ENCODE assay signal across 28 mouse cellular contexts in the genomic region with DNA sequence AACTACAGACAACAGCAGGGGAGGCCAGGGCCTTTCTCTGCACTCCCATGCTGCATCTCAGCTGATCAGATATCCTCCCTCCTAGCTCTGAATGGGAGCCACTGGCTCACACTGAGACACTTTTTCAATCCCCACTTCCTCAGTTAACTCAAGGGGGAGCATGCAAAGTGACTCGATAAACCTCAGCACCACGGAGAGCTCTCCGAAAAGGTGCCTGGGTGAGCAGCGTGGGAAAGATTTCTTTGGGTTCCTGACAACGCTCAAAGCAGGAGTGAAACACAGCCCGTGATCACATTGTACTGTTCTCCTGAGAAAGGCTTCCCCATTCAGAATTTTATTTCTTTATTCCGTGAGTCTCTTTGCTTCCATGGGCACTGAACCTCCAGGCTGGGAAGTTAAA.
DNase-seq lines count a peak whose midpoint lies in the region; TF ChIP-seq lines count a peak whose summit lies in the region.
"Had no signal": no experiment of that assay in that cellular context is flagged by ENCODE, and none has a peak within 500 bp of the region (broad histone marks: within the 10 kb centered on the region; RNA-seq: fewer than 3 reads in every experiment).

No protein-coding gene starts in this region.

- H3K4me3 ChIP-seq in myocyte: no peak overlapping the region
- H3K4me3 ChIP-seq: forebrain, embryonic 13.5 days; heart, embryonic 10.5 days; heart, embryonic 15.5 days; intestine, embryonic 15.5 days; liver, embryonic 15.5 days; lung, embryonic 15.5 days; neural tube, embryonic 13.5 days had no signal

- no peaks in the 10 kb centered on the region for H3K79me2 ChIP-seq in myocyte (ENCODE audit: control insufficient read depth, insufficient read depth)

- no peaks in the 10 kb centered on the region for H3K36me3 ChIP-seq in myocyte (ENCODE audit: control insufficient read depth, insufficient read depth)
- H3K36me3 ChIP-seq: G1E; heart, embryonic 10.5 days; heart, embryonic 15.5 days; intestine, embryonic 15.5 days; liver, embryonic 15.5 days; lung, embryonic 15.5 days; neural tube, embryonic 13.5 days had no signal

- TF ChIP-seq POLR2A in myocyte (IDR thresholded peaks at IDR 0.05; ENCODE audit: insufficient read length, low read depth): no peak

- DNase-seq in adrenal gland, postnatal 36 days: peak; percentile 7 to 15
- DNase-seq in adrenal gland, postnatal 4 days (ENCODE audit: low spot score in 2 of 2): no peak
- DNase-seq in kidney, postnatal 4 days: peak; percentile 56 to 62
- no peak for DNase-seq in kidney, adult 18-20 months
- peak; percentile 43 for DNase-seq in testis, postnatal 10 days (ENCODE audit: low spot score)
- DNase-seq in testis, postnatal 14 days (ENCODE audit: low spot score): no peak
- no peak for DNase-seq in right cerebral cortex, postnatal 25 days
- DNase-seq: adrenal gland, postnatal 14 days; cerebellum, adult 2 months; cerebellum, postnatal 25 days; gastrocnemius, postnatal 14 days; heart, adult 11 months; layer of hippocampus, postnatal 36 days; left cerebral cortex, postnatal 4 days; right cerebral cortex, adult 18-20 months; right cerebral cortex, postnatal 4 days; thymus, postnatal 25 days had no signal

- H3ac ChIP-seq in myocyte (ENCODE audit: control insufficient read depth, insufficient read length): no peak overlapping the region

- no peak overlapping the region for H3K4me2 ChIP-seq in myocyte (ENCODE audit: low read depth)
- H3K4me2 ChIP-seq: forebrain, embryonic 13.5 days; heart, embryonic 15.5 days; intestine, embryonic 15.5 days; liver, embryonic 15.5 days; lung, embryonic 15.5 days; midbrain, embryonic 11.5 days; neural tube, embryonic 13.5 days had no signal

- no peaks in the 10 kb centered on the region for H3K27me3 ChIP-seq in myocyte (ENCODE audit: control insufficient read depth, insufficient read depth, insufficient read length)
- H3K27me3 ChIP-seq: forebrain, embryonic 13.5 days; heart, embryonic 15.5 days; intestine, embryonic 15.5 days; liver, embryonic 15.5 days; lung, embryonic 15.5 days; Patski had no signal

TF ChIP-seq in myocyte, 11 proteins besides CTCF, POLR2A, EP300 and RAD21:
- TF ChIP-seq TCF12 (IDR thresholded peaks at IDR 0.05; ENCODE audit: insufficient read depth, poor library complexity, severe bottlenecking) (no peak), REST (IDR thresholded peaks at IDR 0.05; ENCODE audit: insufficient read depth, insufficient read length) (peak; percentile 10)

Comparison
In these comparisons a context has a peak if more than half of its experiments do, and no peak if none do; other contexts are left out.
1. DNase-seq: peak in adrenal gland, postnatal 36 days (2 of 2), kidney, postnatal 4 days (2 of 2) and testis, postnatal 10 days (single experiment); none in adrenal gland, postnatal 4 days (0 of 2), kidney, adult 18-20 months (single experiment), testis, postnatal 14 days (single experiment) and right cerebral cortex, postnatal 25 days (single experiment).